Comparison of ENCODE assay signal across 8 mouse cellular contexts in genomic region chr7:126474993-126475581, GRCm38 (mm10). TPM values are rescaled to one million over a fixed set of nuclear protein-coding genes. Genes with fewer than 3 reads are reported as not detected.
DNase-seq lines count a peak whose midpoint lies in the region; ATAC-seq lines count a peak whose summit lies in the region.

Gene Sh2b1 (minus strand): TSS chr7:126475424.

- peak within 1 kb of the TSS; percentile 93 for H3K4me2 ChIP-seq in heart, embryonic 13.5 days
- peak within 1 kb of the TSS; percentile 90 for H3K4me2 ChIP-seq in liver, embryonic 13.5 days
- H3K4me2 ChIP-seq in stomach, embryonic 16.5 days (ENCODE audit: low read depth, low read length) = peak within 1 kb of the TSS; percentile 88

- peak within 1 kb of the TSS; percentile 99 for H3K9ac ChIP-seq in heart, embryonic 13.5 days
- peak within 1 kb of the TSS; percentile 93 for H3K9ac ChIP-seq in liver, embryonic 13.5 days
- peak within 1 kb of the TSS; percentile 90 for H3K9ac ChIP-seq in stomach, embryonic 16.5 days (ENCODE audit: low read length)

- DNase-seq in fat pad, adult 2 months (ENCODE audit: extremely low read depth, low read depth, low spot score) = peak; percentile 23
- DNase-seq in kidney, postnatal 14 days = peak; percentile 93
- peak; percentile 83 for DNase-seq in liver, embryonic 13.5 days
- DNase-seq in neural tube, embryonic 10.5 days (ENCODE audit: extremely low spot score, low spot score) = peak; percentile 90

- peaks cover 3% of the 10 kb centered on the region; the same call in 1 of the 2 replicates for H3K4me1 ChIP-seq in brown adipose tissue, adult 24 weeks (ENCODE audit: control insufficient read depth, insufficient read depth, insufficient read length, low read length)
- H3K4me1 ChIP-seq in heart, embryonic 13.5 days = peaks cover 31% of the 10 kb centered on the region
- H3K4me1 ChIP-seq in liver, embryonic 13.5 days (replicated peaks) = peaks cover 56% of the 10 kb centered on the region
- peaks cover 13% of the 10 kb centered on the region for H3K4me1 ChIP-seq in stomach, embryonic 16.5 days (ENCODE audit: control insufficient read depth, insufficient read depth, low read length)

- H3K27ac ChIP-seq in brown adipose tissue, adult 24 weeks (replicated peaks; ENCODE audit: low read depth, low read length) = peak within 1 kb of the TSS; percentile 100
- H3K27ac ChIP-seq in heart, embryonic 13.5 days (replicated peaks) = peak within 1 kb of the TSS; percentile 95
- H3K27ac ChIP-seq in liver, embryonic 13.5 days = peak within 1 kb of the TSS; percentile 90
- peak within 1 kb of the TSS; percentile 97 for H3K27ac ChIP-seq in stomach, embryonic 16.5 days (ENCODE audit: low read length)

- H3K36me3 ChIP-seq in heart, embryonic 13.5 days = peaks cover 31% of the 10 kb centered on the region
- H3K36me3 ChIP-seq in liver, embryonic 13.5 days = peaks cover 27% of the 10 kb centered on the region
- H3K36me3 ChIP-seq in stomach, embryonic 16.5 days (ENCODE audit: control insufficient read depth, insufficient read depth, low read length) = no peaks in the 10 kb centered on the region

- peak; percentile 73 for ATAC-seq in CD4-positive, CD25-positive, alpha-beta regulatory T cell, adult 4 months
- ATAC-seq in heart, embryonic 13.5 days (ENCODE audit: extremely low read depth, insufficient number of reproducible peaks, low FRiP score, low TSS enrichment) = peak; percentile 84
- peak; percentile 89 for ATAC-seq in liver, embryonic 13.5 days (ENCODE audit: low read depth)
- ATAC-seq in stomach, embryonic 16.5 days (ENCODE audit: insufficient read depth, low FRiP score) = peak; percentile 91

- H3K4me3 ChIP-seq in brown adipose tissue, adult 24 weeks (ENCODE audit: insufficient read depth, low read depth, low read length) = peak within 1 kb of the TSS; percentile 98
- H3K4me3 ChIP-seq in heart, embryonic 13.5 days = peak within 1 kb of the TSS; percentile 94
- peak within 1 kb of the TSS; percentile 88 for H3K4me3 ChIP-seq in liver, embryonic 13.5 days (replicated peaks)
- H3K4me3 ChIP-seq in stomach, embryonic 16.5 days (replicated peaks; ENCODE audit: low read length) = peak within 1 kb of the TSS; percentile 80

- H3K9me3 ChIP-seq in heart, embryonic 13.5 days = no peaks in the 10 kb centered on the region
- H3K9me3 ChIP-seq in liver, embryonic 13.5 days (replicated peaks) = no peaks in the 10 kb centered on the region
- H3K9me3 ChIP-seq in stomach, embryonic 16.5 days (replicated peaks; ENCODE audit: control insufficient read depth, low read length) = no peaks in the 10 kb centered on the region

- H3K27me3 ChIP-seq in heart, embryonic 13.5 days (replicated peaks) = no peaks in the 10 kb centered on the region; the same call in 1 of the 2 replicates
- H3K27me3 ChIP-seq in liver, embryonic 13.5 days = no peaks in the 10 kb centered on the region
- H3K27me3 ChIP-seq in stomach, embryonic 16.5 days (ENCODE audit: control insufficient read depth, insufficient read depth, low read length) = no peaks in the 10 kb centered on the region

- WGBS in heart, embryonic 13.5 days = under 1% methylated on average over 53 of the region's 53 CpGs
- WGBS in liver, embryonic 13.5 days (ENCODE audit: insufficient replicate concordance) = under 1% methylated on average over 53 of the region's 53 CpGs
- WGBS in stomach, embryonic 16.5 days = under 1% methylated on average over 49 of the region's 53 CpGs

RNA-seq across cellular contexts. Expression of gene Sh2b1, which starts in this region (rescaled TPM):
- polyA plus RNA-seq in CD4-positive, CD25-positive, alpha-beta regulatory T cell, adult 4 months (2017; shearing (Covaris generic)) = 10 to 100 TPM; 11.5 to 13.1 TPM
- 34.7 and 38.2 TPM in 2 replicates for polyA plus RNA-seq in brown adipose tissue, adult 24 weeks (2012; ENCODE audit: insufficient read depth, insufficient read length, missing spikeins)
- 40.7 and 41.2 TPM in 2 replicates for polyA plus RNA-seq in heart, embryonic 13.5 days (2015; fragmentation: Nextera tagmentation; extraction: Ambion mirVana)
- 11.2 and 12.9 TPM in 2 replicates for polyA plus RNA-seq in liver, embryonic 13.5 days (2015; fragmentation: Nextera tagmentation; extraction: Ambion mirVana)
- polyA plus RNA-seq in stomach, embryonic 16.5 days (2015; fragmentation: Nextera tagmentation; extraction: Ambion mirVana) = 40.9 and 42.1 TPM in 2 replicates

Comparison
In these comparisons a context has a peak if more than half of its experiments do, and no peak if none do; other contexts are left out.
1. Peak in every context shown above with its lines: DNase-seq, ATAC-seq, H3K4me3 ChIP-seq and H3K27ac ChIP-seq.
2. DNase-seq: peak in every context shown above with its lines; median percentile 93 in kidney, postnatal 14 days; 90 in neural tube, embryonic 10.5 days; 83 in liver, embryonic 13.5 days; 23 in fat pad, adult 2 months.